Mouse (Mus musculus): ENCODE measurements around the gene Galr2. TPM values are rescaled to one million over a fixed set of nuclear protein-coding genes. Genes with fewer than 3 reads are reported as not detected.

Galr2 gene
- total and polyA plus RNA-seq, 3 experiments, result 0.35 to 1.2 TPM; not detected in 1

DNA sequence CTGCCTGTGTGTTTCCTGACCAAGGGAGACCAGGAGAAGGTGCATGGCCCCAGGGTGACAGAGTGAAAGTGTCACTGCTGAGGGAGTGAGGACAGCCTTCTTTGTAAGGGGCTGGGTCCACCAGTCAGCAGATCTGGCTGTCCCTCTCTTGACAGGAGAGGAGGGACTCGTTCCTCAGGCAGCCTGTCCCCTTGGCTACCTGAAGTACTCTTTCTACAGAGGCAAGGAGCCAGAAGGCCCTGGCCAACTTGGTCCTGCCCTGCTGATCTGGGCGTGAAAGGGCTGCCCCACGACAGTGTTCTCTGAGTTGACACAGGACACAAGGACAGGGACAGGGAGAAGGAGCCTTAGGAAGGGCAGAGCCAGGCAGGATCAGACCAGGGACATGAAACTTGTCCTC, 16.3 kb downstream of the Galr2 start:
- Histone ChIP-seq H3K4me3 (ENCODE audit: control insufficient read depth in 1 of 2, insufficient read depth in 1 of 2, low read depth in 2 of 2, low read length in 2 of 2) (no peak overlapping the region), H3K9me3 (replicated peaks; ENCODE audit: insufficient read depth, low read length) (no peaks in the 10 kb centered on the region), H3K4me1 (ENCODE audit: control insufficient read depth in 1 of 2, insufficient read depth in 2 of 2, low read length in 2 of 2) (no peaks in the 10 kb centered on the region), H3K79me2 (ENCODE audit: control insufficient read depth, insufficient read depth, low read length, poor library complexity) (no peaks in the 10 kb centered on the region), H3K27ac (ENCODE audit: control insufficient read depth, low read depth, low read length) (no peak overlapping the region), H3K27me3 (ENCODE audit: control insufficient read depth in 1 of 2, insufficient read depth in 2 of 2, low read length in 2 of 2) (no peaks in the 10 kb centered on the region), H3K36me3 (ENCODE audit: control insufficient read depth in 1 of 2, insufficient read depth in 2 of 2, low read length in 2 of 2) (no peaks in the 10 kb centered on the region; a peak in 1 of 4 replicates), H3K9ac (ENCODE audit: control insufficient read depth, low read depth, low read length, poor library complexity, severe bottlenecking) (no peak overlapping the region)
- DNase-seq (ENCODE audit: low read depth, low spot score), result no peak
- TF ChIP-seq USF2 (IDR thresholded peaks at IDR 0.05; ENCODE audit: borderline replicate concordance in 1 of 2, insufficient read depth in 1 of 2, low read depth in 1 of 2, low read length in 2 of 2) (no peak), POLR2AphosphoS5 (IDR thresholded peaks at IDR 0.05; ENCODE audit: borderline replicate concordance, low read depth, low read length) (no peak), ZMIZ1 (IDR thresholded peaks at IDR 0.05; ENCODE audit: low read depth, low read length) (no peak), CTCF (IDR thresholded peaks at IDR 0.05 in 2 of 3, conservative IDR thresholded peaks at IDR 0.05 in 1 of 3; ENCODE audit: control insufficient read depth in 1 of 3, insufficient read depth in 1 of 3, low read depth in 2 of 3, low read length in 3 of 3, poor library complexity in 1 of 3, severe bottlenecking in 1 of 3) (no peak), HCFC1 (IDR thresholded peaks at IDR 0.05; ENCODE audit: low read depth, low read length) (no peak), CHD2 (IDR thresholded peaks at IDR 0.05; ENCODE audit: low read length) (no peak), POLR2A (IDR thresholded peaks at IDR 0.05; ENCODE audit: control insufficient read depth in 1 of 2, insufficient read depth in 1 of 2, low read depth in 1 of 2, low read length in 2 of 2, poor library complexity in 1 of 2) (no peak)

DNA sequence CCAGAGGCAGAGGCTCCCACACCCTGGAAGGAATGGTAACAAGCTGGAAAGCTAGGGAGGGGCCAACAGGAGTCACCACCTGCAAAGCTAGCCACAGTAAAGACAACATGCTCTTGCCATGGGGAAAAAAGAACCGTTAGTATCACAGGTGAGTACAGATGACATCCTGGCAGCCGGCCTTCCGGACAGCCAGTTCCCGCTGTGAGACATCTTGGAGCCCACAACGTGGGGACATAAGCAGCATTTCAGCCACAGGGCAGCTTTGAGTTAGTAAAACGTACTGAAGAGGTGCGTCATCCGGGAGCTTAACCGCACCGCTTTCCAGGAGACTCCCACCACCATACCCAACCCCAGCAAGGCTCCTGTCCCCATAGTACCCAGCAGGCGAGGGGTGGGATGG, 17.5 kb downstream of the Galr2 start:
- no peak for DNase-seq (ENCODE audit: low read depth, low spot score)
- H3K9me3 ChIP-seq (replicated peaks; ENCODE audit: insufficient read depth, low read length), result no peaks in the 10 kb centered on the region
- H3K4me3 ChIP-seq (ENCODE audit: control insufficient read depth in 1 of 2, insufficient read depth in 1 of 2, low read depth in 2 of 2, low read length in 2 of 2), result no peak overlapping the region
- no peak overlapping the region for H3K27ac ChIP-seq (ENCODE audit: control insufficient read depth, low read depth, low read length)
- no peaks in the 10 kb centered on the region for H3K27me3 ChIP-seq (ENCODE audit: control insufficient read depth in 1 of 2, insufficient read depth in 2 of 2, low read length in 2 of 2)
- no peaks in the 10 kb centered on the region for H3K4me1 ChIP-seq (ENCODE audit: control insufficient read depth in 1 of 2, insufficient read depth in 2 of 2, low read length in 2 of 2)
- no peaks in the 10 kb centered on the region for H3K79me2 ChIP-seq (ENCODE audit: control insufficient read depth, insufficient read depth, low read length, poor library complexity)
- H3K9ac ChIP-seq (ENCODE audit: control insufficient read depth, low read depth, low read length, poor library complexity, severe bottlenecking), result no peak overlapping the region
- TF ChIP-seq POLR2A (IDR thresholded peaks at IDR 0.05; ENCODE audit: control insufficient read depth in 1 of 2, insufficient read depth in 1 of 2, low read depth in 1 of 2, low read length in 2 of 2, poor library complexity in 1 of 2) (no peak), TBP (IDR thresholded peaks at IDR 0.05; ENCODE audit: low read depth, low read length) (no peak), ZC3H11A (IDR thresholded peaks at IDR 0.05; ENCODE audit: low read depth, low read length) (no peak), JUND (IDR thresholded peaks at IDR 0.05; ENCODE audit: low read depth, low read length) (no peak), NELFE (IDR thresholded peaks at IDR 0.05; ENCODE audit: low read depth, low read length) (no peak), RAD21 (IDR thresholded peaks at IDR 0.05; ENCODE audit: low read depth, low read length) (no peak), SIN3A (IDR thresholded peaks at IDR 0.05; ENCODE audit: low read length) (no peak), E2F4 (IDR thresholded peaks at IDR 0.05; ENCODE audit: borderline replicate concordance, low read depth, low read length) (no peak), MYB (IDR thresholded peaks at IDR 0.05; ENCODE audit: low read depth, low read length) (no peak), RCOR1 (IDR thresholded peaks at IDR 0.05; ENCODE audit: low read depth, low read length) (no peak), ZMIZ1 (IDR thresholded peaks at IDR 0.05; ENCODE audit: low read depth, low read length) (no peak), ETS1 (IDR thresholded peaks at IDR 0.05; ENCODE audit: low read depth, low read length) (no peak), EP300 (IDR thresholded peaks at IDR 0.05; ENCODE audit: low read depth in 1 of 2, low read length in 2 of 2) (no peak), POLR2AphosphoS2 (IDR thresholded peaks at IDR 0.05; ENCODE audit: low read length) (no peak), UBTF (IDR thresholded peaks at IDR 0.05; ENCODE audit: borderline replicate concordance, insufficient read depth, low read depth, low read length) (no peak), BHLHE40 (IDR thresholded peaks at IDR 0.05; ENCODE audit: borderline replicate concordance, low read depth, low read length) (no peak), CTCF (IDR thresholded peaks at IDR 0.05 in 2 of 3, conservative IDR thresholded peaks at IDR 0.05 in 1 of 3; ENCODE audit: control insufficient read depth in 1 of 3, insufficient read depth in 1 of 3, low read depth in 2 of 3, low read length in 3 of 3, poor library complexity in 1 of 3, severe bottlenecking in 1 of 3) (no peak), USF2 (IDR thresholded peaks at IDR 0.05; ENCODE audit: borderline replicate concordance in 1 of 2, insufficient read depth in 1 of 2, low read depth in 1 of 2, low read length in 2 of 2) (no peak), POLR2AphosphoS5 (IDR thresholded peaks at IDR 0.05; ENCODE audit: borderline replicate concordance, low read depth, low read length) (no peak), NRF1 (IDR thresholded peaks at IDR 0.05; ENCODE audit: insufficient read depth, low read depth, low read length, poor library complexity, severe bottlenecking) (no peak)
- no peaks in the 10 kb centered on the region; a peak in 1 of 4 replicates for H3K36me3 ChIP-seq (ENCODE audit: control insufficient read depth in 1 of 2, insufficient read depth in 2 of 2, low read length in 2 of 2)
